Mouse (Mus musculus): ENCODE measurements around the gene Rftn2. TPM values are rescaled to one million over a fixed set of nuclear protein-coding genes. Genes with fewer than 3 reads are reported as not detected.

Rftn2 gene
- 10 to 100 TPM in 3 of 4 experiments, 1 to 10 TPM in 1; 9.1 to 13.3 (median 11.2) TPM for total RNA-seq (2022)

DNA sequence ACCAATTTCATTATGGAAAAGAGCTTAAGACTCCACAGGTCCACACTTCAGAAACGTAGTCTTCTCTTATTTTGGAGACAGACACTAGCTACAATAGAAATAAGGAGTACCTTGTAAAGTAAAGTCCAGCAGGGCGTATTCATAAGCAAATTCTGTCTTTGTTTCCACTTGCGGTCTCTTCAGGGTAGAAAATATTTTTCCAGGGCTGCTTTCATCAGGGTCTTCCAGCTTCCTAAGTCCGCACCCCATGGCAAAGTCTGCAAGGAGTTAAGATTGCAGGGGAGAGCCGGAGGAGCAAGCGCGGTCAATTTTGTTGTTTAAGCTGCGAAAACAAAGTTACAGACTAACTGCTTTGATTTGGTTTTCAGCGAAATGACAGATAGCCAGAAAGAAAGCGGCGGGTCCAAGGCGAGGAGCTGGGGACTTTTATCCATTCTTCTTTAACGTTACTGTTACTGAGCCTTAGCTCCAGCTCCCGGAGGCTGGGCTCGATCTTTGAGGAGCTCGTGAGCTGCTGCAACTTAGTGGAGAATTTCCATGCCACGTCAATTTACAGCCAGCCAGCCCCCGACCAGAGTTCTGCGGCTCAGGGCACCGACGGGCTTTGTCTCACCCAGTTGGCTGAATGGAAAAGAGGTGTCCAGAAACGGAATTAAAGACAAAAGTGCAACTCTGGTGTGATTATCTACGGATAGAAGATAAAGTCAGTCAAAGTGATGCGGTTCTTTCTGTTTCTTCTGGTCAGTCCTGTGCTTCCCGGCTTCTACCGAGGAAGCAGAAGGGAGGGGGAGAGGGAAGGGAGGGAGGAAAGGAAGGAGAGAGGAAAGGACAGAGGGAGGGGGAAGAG is at the start of gene Rftn2:
Rftn2 (minus strand) TSS at position 772 of the 847 bp plus-strand sequence.
- peak; percentile 33 for DNase-seq (ENCODE audit: low spot score)

DNA sequence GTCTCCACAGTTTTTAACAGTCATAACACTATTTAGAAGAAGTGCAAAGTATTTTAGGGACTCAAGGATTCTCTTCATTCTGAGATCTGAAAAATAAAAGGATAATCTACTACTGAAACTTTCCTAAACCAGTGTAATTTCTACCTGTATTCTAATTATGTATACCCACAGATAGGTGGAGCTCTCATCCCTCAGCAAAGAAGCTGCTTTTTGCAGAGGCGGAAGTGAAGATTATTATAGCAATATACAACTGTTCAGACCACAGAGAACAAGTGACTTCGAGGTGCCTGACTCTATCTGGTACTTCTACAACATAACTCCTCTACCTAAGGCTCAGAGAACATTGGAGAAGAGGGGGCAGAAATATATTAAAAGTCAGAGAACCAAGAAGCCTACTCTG is 38.9 kb upstream of the Rftn2 start:
- DNase-seq (ENCODE audit: low spot score) = no peak

DNA sequence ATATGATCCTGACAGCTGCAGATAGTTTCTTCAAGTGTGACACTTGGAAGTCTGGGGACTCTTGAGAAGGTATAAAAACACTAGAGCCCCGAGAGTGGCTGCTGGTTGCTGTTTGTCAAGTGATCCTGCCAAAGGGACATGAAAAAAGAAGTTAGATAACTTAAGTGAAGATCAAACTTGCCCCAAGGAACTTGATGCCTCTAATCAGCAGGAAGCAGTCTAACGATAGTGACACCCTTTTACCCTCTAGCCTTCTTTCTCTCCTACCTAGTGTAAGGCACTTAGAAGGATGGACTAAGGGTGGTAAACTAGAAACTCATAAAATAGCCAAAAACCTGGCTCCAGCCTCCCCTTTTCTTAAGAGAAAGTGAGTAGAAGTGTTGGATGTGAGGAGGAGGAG is 37.8 kb upstream of the Rftn2 start:
- DNase-seq (ENCODE audit: low spot score) = no peak

DNA sequence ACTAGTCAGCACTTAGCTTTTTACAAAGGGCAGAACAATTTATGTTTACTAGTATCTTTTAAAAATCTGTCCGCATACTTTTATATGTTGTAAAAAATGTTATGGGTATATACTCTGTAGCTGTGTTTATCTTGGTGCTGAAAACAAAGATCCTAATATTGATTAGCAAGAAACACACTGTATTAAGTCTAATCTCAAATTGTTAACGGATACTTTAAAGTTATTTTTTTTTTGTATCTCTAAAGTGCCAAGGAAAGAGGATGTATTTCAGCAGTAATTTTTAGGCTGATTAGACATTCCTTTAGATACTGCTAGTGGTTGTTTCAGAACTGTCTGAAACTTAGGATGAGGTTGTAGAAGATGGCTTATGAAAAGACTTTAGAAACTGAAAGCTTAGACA is 19.8 kb upstream of the Rftn2 start:
- no peak for DNase-seq (ENCODE audit: low spot score)

DNA sequence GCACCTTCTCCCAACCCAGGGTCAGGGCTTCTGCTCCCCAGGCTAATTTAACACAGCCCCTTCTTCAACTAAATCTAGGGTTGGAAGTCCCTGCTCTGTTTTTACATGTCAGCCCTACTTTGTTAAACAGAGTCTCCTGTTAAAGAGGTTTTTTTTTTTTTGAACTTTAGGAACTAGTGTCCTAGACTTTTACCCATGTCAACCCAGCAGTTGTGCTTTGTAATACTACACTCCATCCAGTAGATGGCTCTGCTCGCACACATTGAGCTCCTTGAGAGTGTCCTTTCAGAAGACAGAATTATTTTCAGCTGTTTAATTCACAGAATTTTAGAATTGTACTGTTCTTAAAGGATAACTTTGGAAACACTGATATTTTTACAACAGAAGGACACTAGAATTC is 12.7 kb upstream of the Rftn2 start:
- DNase-seq (ENCODE audit: low spot score) = peak; percentile 38

DNA sequence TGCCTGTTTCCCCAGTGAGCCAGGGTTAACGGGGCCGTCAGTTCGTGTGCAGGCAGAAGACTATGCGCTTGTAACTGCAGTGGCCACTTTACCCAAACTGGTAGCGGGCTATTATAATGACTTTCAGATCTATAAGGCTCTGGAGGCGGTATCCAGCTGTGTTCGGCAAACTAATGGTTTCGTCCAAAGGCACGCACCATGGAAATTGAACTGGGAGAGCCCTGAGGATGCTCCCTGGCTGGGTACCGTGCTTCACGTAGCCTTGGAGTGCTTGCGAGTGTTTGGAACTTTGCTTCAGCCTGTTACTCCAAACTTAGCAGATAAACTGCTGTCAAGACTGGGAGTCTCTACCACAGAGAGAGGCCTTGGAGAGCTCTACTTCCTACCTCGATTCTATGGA is 11.9 kb upstream of the Rftn2 start:
- no peak for DNase-seq (ENCODE audit: low spot score)

DNA sequence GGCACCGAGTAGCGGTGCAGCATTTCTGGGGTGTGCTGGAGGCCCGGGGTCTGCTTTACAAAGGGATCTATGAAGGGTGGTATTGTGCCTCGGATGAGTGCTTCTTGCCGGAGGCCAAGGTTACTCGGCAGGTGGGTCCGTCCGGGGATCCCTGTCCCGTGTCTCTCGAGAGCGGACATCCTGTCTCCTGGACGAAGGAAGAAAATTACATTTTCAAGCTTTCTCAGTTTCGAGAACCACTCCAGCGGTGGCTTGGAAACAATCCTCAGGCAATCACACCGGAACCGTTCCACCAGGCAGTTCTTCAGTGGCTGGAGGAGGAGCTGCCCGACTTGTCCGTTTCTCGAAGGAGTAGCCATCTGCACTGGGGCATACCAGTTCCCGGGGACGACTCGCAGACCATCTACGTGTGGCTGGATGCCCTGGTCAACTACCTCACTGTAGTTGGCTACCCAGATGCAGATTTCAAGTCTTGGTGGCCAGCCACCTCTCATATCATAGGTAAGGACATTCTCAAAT is 11.1 kb upstream of the Rftn2 start:
- DNase-seq (ENCODE audit: low spot score) = no peak

DNA sequence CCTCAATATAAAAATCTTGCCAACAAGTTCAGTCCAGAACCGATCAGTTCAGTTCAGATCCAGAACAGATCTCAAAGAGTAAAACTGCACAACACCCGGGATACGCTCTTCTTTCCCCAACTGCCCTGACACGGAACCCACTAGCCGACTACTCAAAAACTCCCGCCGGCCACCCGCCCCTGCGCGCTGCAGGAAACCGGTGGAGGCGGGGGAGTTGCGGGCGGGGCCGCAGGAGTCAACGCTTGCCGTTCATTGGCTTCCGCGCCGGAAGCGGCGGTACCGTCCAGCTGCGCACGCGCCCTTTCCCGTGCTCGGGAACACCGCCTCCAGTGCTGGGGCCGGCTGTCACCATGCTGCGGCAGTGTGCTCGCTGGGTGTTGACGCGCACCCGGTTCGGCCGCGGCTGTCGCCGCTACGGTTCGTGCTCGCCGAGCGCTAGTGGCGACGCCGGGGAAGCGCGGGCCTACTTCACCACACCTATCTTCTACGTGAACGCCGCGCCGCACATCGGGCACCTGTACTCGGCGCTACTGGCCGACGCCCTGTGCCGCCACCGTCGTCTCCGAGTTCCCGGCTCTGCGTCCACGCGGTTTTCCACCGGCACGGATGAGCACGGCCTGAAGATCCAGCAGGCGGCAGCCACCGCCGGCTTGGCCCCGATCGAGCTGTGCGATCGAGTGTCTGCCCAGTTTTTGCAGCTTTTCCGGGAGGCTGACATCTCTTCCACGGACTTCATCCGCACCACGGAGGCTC is 10.5 kb upstream of the Rftn2 start, which contains the start of gene Mars2:
Mars2 (plus strand) TSS at position 288 of the 753 bp plus-strand sequence.
- peak; percentile 93 for DNase-seq (ENCODE audit: low spot score)

DNA sequence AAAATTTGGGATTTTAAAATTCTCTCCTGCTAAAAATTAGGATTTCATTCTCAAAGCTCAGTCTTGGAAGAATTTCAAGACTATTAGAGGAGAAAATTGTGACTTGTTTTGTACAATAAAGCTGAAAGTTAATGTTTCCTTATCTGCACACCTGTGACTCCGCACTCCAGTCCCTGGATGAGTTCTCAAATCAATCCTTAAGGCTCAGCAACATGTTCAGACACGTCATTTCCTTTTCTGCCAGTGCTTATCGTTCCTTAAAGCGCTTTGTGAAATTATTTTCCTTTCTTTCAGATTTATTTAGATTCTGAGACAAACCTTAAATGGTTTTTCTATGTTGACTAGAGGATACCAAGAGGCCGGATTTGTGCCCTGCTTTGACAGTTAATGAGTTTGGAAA is 9.9 kb upstream of the Rftn2 start:
- DNase-seq (ENCODE audit: low spot score) = no peak

DNA sequence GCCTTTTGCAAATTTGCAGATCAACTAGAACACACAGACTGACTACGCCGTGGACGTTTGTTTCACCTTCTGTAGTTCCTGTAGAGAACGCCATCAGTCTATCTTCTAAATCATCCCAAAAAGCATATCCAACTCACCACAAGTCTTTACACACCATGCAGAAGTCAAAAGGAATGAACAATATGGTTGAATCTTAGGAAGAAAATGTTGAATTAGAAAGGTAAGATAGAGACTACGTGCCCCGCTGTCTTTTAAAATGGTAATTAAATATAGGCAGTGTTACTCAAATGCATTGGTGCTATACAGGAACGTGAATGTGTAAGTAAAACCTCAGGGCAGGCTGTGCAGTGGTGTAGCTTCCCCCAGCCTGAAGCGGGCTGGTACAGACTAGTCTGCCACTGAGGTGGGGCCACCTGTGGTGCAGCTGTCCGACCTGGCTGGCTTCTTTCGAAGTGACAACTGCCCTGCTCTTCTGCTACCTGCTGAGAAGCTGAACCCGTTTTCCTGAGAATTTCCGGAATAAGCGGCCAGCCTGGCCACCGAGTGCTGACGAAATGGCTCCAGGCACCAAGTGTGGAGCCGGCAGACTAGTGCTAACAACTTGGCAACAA is 8.4 kb upstream of the Rftn2 start:
- no peak for DNase-seq (ENCODE audit: low spot score)

DNA sequence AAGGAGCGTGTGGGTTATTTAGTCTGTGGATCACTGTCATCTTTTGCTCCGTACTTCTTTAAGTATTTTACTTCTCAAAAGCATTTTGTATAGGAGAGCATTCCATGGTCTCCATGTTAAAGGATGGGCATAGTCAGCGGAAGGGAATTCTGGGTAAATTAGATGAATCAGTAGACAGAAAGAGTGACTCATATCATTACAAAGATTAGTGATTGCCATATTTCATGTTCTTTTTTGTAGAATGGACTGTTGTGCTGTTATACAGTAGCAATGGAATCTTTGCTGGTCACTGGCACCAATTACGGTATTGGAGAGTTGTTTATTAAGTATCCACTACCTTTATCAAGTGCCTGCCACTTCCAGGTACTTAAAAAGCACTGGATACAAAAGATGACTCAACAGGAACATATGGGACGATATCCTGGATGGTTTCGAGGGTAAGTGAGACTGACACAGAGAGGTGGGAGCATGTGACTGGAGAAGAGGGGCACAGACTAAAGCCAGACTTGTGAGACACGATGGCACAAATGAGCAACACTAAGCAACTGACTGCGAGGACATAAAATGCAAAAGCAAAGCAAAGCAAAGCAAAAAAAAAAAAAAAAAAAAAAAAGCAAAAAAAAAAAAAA is 1.8 kb upstream of the Rftn2 start:
- no peak for DNase-seq (ENCODE audit: low spot score)

DNA sequence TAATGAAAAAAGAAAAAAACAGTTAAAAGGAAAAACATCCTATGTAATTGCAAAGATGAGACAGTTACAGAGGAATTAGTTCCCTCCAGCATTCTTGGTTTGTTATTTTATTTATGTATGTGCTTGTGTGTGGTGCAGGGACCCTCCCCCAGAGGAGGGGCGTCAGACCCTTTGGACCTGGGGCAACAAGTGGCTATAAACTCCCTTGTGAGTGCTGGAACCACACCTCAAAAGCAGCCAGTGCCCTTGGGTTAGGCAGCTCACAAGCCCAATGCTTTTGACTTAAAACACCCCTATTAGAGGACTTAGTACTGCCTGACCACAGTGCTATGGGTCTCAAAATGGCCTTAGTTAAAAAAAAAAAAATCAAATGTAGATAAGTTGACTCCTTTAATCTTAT is 794 bp upstream of the Rftn2 start:
- no peak for DNase-seq (ENCODE audit: low spot score)

DNA sequence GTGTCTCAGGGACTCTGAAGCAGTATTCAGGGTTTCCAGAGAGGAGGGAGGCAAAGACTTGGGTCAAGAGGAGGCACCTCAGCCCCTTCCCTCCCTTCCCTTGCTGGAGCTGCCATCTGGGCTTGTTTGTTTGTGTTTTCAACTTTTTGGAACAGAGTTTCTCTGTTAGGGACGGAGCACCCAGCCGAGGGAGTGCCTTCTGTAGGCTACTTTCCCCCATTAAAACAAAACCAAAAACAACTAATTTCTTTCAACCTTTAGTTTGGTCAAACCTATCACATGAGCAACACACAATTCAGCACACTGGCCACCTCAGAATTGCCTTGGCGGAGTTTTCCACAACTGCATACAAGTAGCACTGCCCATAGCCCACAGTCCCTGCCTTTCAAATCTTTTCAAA is 1.2 kb downstream of the Rftn2 start:
- no peak for DNase-seq (ENCODE audit: low spot score)

DNA sequence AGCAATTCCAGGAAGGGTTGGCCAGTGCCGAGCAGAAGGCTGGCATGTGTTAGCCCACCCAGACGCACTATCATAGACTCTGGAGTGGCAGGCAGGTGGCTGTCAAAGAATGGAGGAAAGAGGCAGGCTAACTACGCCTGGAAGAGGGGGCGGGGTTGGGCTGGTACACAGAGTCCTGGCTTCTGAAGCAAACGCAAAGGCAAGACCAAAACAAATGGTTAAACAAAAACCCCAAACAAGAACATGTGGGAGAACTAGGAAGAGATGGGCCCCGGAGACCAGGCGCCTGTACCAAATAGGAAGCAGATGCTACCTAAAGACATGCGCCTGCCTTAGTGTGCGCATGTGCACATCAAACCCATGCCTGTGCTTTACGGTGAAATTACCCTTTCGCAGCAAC is 2.5 kb downstream of the Rftn2 start:
- no peak for DNase-seq (ENCODE audit: low spot score)

DNA sequence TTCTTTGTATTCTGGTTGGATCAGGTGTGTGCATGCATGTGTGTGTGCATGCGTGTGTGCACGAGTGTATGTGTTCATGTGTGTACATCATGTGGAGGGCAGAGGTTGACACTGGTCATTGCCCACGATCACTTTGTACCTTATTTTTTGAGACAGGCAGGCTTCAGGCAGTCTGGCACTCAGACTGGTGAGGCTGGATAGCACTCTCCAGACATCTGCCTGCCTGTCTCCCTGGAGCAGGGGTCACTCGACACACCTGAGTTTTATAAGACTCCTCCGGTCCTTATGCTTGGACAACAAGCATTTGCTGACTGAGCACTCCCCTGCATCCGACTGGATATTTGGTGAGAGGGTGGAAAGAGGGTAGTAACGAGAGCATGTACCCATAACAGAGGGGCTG is 3.6 kb downstream of the Rftn2 start:
- no peak for DNase-seq (ENCODE audit: low spot score)

DNA sequence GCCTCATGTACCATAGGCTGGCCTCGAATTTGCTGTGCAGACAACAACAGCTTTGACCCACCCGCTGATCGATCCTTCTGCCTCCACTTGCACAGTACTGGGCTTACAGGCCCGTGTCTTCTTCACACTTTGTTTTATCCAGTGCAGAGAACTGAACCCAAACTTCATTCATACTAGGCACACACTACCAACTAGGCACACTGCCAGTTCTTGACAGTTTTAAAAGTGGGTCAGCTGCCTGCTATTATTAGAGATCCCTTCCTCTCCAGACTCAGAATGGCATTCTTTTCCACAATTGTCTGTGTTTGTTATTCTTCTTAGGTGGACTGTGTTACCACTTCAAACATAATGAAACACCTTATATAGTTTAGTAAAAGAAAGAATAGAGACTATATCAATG is 5.2 kb downstream of the Rftn2 start:
- DNase-seq (ENCODE audit: low spot score) = peak; percentile 50

DNA sequence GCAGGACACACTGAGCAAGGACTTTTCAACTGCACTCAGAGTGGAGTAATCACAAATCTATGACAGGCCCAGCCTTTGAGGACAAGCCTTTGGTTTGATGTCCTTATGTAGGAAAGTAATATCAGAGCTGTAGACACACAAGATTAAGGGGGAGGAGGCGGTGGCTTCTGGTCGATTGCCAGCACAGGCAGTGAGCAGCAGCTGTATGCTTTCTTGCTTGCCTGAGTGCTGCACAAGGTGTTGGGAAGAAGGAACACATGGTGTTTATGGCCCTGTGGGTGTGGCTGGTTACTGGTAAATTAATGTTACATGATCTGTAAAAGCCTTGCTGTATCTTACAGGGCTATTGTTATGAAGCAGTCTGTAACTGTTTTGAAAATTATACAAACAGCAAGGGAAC is 9.4 kb downstream of the Rftn2 start:
- no peak for DNase-seq (ENCODE audit: low spot score)

DNA sequence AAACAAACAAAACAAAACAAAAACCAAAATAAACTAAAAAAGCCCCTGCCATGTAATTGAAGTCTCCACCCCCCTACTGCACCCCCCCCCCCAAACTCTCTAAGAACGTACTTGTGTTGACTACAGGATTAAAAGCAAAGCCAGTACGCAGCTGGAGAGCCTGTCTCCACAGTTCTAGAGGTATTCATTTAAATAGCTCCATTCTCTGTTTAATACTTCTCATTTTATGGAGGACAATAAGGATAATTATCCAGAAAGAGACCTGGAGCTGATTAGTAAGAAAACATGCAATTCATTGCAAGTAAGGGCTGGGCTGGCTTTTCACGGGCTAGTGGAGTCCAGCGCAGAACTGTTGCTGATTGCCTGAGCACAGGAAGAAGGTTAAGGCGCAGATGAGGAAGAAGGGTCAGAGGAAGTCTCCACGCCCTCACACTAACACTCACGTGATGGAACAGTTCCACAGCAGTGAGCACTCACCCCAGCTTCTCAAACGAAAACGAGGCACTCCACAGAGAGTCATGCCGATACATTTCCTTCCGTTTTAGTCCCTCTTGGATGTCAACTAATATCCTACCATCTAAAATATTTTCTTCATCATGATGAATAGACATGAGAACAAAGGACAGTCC is 11.3 kb downstream of the Rftn2 start:
- DNase-seq (ENCODE audit: low spot score) = peak; percentile 57

DNA sequence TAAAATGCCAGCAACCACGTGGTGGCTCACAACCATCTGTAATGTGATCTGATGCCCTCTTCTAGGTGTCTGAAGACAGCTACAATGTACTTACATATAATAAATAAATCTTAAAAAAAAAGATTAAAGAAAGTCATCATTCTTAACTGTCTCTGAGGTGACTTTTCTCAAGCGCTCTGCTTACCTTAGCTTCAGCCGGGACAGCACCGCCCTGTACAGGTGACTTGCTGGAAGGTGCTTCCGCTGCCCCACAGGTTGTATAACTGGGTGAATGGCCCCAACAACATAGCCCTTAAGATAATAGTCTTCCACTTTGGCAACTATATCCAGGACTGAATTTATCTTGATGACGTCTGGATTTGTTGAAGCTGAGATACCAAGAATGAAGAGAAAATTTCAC is 12.6 kb downstream of the Rftn2 start:
- DNase-seq (ENCODE audit: low spot score) = no peak

DNA sequence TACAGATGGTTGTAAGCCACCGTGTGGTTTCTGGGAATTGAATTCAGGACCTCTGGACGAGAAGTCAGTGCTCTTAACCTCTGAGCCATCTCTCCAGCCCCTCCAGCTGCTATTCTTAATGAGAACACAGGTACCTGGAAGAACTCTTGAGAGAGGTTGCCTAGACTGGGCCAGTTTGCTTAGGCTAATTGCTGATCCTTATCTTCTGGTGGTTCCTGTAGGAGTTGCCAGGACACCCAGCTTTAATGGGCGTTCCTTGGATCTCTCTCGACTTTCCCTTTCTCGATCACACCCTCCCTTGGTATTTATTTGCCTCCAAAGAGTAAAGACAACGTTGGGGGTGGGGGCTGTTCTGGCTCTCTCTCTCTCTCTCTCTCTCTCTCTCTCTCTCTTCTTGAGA is 13.1 kb downstream of the Rftn2 start:
- no peak for DNase-seq (ENCODE audit: low spot score)

DNA sequence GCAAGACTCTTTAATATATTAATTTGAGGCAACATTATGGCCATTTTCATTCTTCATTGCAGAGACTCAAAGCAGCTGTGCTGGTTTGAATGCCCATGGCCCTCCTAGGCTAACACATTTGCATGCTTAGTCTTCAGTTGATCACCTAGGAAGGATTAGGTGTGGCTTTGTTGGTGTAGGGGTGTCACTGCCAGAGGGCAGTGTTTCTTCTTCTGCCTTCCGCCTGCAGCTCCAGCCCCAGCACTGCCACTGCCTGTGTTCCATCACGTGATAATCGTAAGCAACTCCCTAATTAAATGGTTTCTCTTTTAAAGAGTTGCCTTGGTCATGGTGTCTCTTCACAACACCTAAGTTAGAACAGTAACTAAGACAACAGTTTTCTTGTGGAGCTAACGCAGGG is 13.8 kb downstream of the Rftn2 start:
- no peak for DNase-seq (ENCODE audit: low spot score)

All from heart, adult 8-10 months (tissue).